Mouse (Mus musculus) hindbrain, embryonic 10.5 days (tissue): ENCODE results near the gene Slc8a1. TPM values are rescaled to one million over a fixed set of nuclear protein-coding genes. Genes with fewer than 3 reads are reported as not detected.
A peak's percentile ranks its signal among the peaks of the same experiment; 100 is the strongest.

Source experiments
- DNase-seq: peaks from one replicate; pipeline ENCODE4 v3.0.0-alpha.2; 2017; ENCODE audit warnings: low spot score
- H3K27ac ChIP-seq: fragments of 300-500 bp; sonication (generic); 2 replicates; pipeline ENCODE4 v1.5.1; 2016; ENCODE audit warnings: mild to moderate bottlenecking, moderate library complexity
- H3K27me3 ChIP-seq: fragments of 300-500 bp; sonication (generic); 2 replicates; pipeline ENCODE4 v1.6.1; 2016; ENCODE audit warnings: mild to moderate bottlenecking; ENCODE audit not compliant: poor library complexity, insufficient read depth, severe bottlenecking
- H3K36me3 ChIP-seq: fragments of 300-500 bp; sonication (generic); 2 replicates; pipeline ENCODE4 v1.6.1; 2016; ENCODE audit warnings: mild to moderate bottlenecking, moderate library complexity
- H3K4me1 ChIP-seq: fragments of 300-500 bp; sonication (generic); replicated peaks from 2 replicates; pipeline ENCODE4 v1.6.1; 2016; ENCODE audit warnings: mild to moderate bottlenecking
- H3K4me3 ChIP-seq: fragments of 300-500 bp; sonication (generic); 2 replicates; pipeline ENCODE4 v1.5.1; 2016; ENCODE audit warnings: mild to moderate bottlenecking, moderate library complexity
- H3K9me3 ChIP-seq: fragments of 300-500 bp; sonication (generic); 2 replicates; pipeline ENCODE4 v1.6.1; 2016; ENCODE audit warnings: mild to moderate bottlenecking, moderate library complexity
- WGBS: fragments of 180-500 bp; shearing (Covaris S2); methylation state at CpG from one replicate; pipeline ENCODE4 v1.1.7; 2016; 5-methylcytosine and 5-hydroxymethylcytosine counted together
- polyA plus RNA-seq: library from polyadenylated mRNA; unstranded; fragments of >200 nt; fragmentation: Nextera tagmentation; extraction: Ambion mirVana; gene quantifications from 2 replicates; pipeline ENCODE4 v1.2.1, GENCODE M21; 2016

The Slc8a1 gene
- polyA plus RNA-seq, 1 experiment from 2014 or later = 2.6 TPM

- no peaks in the 10 kb centered on the region for H3K9me3 ChIP-seq
- H3K36me3 ChIP-seq = no peaks in the 10 kb centered on the region
- DNase-seq = no peak
- H3K27me3 ChIP-seq = no peaks in the 10 kb centered on the region
- WGBS = 60% methylated on average over 5 of the region's 5 CpGs
- H3K4me1 ChIP-seq = no peaks in the 10 kb centered on the region
- H3K4me3 ChIP-seq = no peak overlapping the region
- no peak overlapping the region for H3K27ac ChIP-seq
These were observed 360.3 kb downstream of the Slc8a1 start for GRCm38 (mm10) chr17:81377757-81378299.

DNA sequence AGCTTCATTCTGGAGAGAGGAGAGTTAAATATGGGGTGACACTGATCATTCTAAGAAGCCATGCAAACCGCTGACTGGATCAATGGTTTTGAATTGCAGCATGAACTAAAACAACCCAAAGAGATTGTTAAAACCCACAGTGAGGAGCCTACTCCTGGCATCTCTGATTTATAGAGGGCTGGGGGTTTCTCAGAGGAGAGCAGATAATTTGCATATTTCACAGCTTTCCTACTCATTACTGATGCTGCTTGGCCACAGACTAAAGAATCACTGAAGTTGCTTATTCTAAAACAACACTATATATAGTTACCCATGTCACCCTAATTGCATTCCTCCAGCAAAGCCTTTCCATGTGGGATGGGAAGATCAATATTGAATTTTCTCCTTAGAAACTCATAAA lies 361.0 kb downstream of the Slc8a1 start:
- H3K4me3 ChIP-seq = no peak overlapping the region
- H3K27me3 ChIP-seq = no peaks in the 10 kb centered on the region
- H3K9me3 ChIP-seq = no peaks in the 10 kb centered on the region
- H3K4me1 ChIP-seq = no peaks in the 10 kb centered on the region
- H3K36me3 ChIP-seq = no peaks in the 10 kb centered on the region
- no peak for DNase-seq
- 41% methylated on average over 1 of the region's 1 CpGs for WGBS
- H3K27ac ChIP-seq = no peak overlapping the region

DNA sequence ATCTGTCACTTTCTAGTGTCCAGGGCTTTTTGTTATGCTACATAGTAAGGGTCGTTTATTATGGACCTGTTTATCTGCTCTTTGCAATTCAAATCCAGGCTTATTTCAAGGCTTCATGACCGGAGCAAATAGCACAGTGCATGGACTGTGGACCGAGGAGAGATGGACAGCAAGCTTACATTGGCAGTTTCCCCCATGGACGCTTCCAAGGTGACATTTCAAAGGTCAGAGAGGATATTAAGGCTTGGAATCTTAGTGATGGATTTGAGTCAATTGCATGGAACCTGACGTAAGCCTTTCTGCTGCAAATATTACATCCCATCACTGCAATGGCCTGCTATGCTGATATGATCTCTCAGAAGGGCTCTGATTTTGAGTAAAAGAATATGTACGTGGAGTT lies 362.3 kb downstream of the Slc8a1 start:
- no peaks in the 10 kb centered on the region for H3K36me3 ChIP-seq
- WGBS = 84% methylated on average over 6 of the region's 6 CpGs
- no peaks in the 10 kb centered on the region for H3K9me3 ChIP-seq

DNA sequence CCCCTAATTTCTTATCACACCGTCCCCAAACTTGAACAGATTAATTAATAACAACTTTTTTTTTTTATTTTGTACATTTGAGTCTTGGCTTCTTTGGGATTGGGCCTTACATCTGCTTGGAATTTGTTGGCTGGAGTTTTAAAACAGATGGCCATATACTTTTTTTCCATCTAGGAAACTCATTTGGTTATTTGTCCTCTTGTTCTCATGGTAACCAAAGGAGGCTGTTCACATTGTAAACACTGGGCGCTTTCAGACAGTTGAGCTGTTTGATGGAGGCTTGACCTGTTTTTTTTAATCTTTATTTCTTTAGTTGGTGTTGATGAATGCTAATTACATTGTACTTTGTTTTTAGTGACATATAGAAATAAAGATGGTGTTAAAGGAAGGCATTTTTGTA lies 369.1 kb downstream of the Slc8a1 start:
- H3K4me3 ChIP-seq = no peak overlapping the region
- H3K27ac ChIP-seq = no peak overlapping the region
- H3K36me3 ChIP-seq = no peaks in the 10 kb centered on the region
- H3K9me3 ChIP-seq = no peaks in the 10 kb centered on the region
- H3K4me1 ChIP-seq = no peaks in the 10 kb centered on the region
- DNase-seq = no peak
- 84% methylated on average over 2 of the region's 2 CpGs for WGBS
- H3K27me3 ChIP-seq = no peaks in the 10 kb centered on the region

More for the DNA sequence above, 362.3 kb downstream of the Slc8a1 start:
- H3K4me1 ChIP-seq = no peaks in the 10 kb centered on the region
- H3K4me3 ChIP-seq = no peak overlapping the region
- H3K27me3 ChIP-seq = no peaks in the 10 kb centered on the region
- H3K27ac ChIP-seq = no peak overlapping the region
- no peak for DNase-seq

- no peaks in the 10 kb centered on the region for H3K27me3 ChIP-seq
- no peaks in the 10 kb centered on the region for H3K9me3 ChIP-seq
- WGBS = 86% methylated on average over 2 of the region's 2 CpGs
- H3K27ac ChIP-seq = no peak overlapping the region
- no peaks in the 10 kb centered on the region for H3K4me1 ChIP-seq
- H3K4me3 ChIP-seq = no peak overlapping the region
- DNase-seq = no peak
- H3K36me3 ChIP-seq = no peaks in the 10 kb centered on the region
These were observed 369.7 kb downstream of the Slc8a1 start for GRCm38 (mm10) chr17:81368503-81368902.

- H3K4me3 ChIP-seq = no peak overlapping the region
- H3K4me1 ChIP-seq = no peaks in the 10 kb centered on the region
- DNase-seq = no peak
- no peaks in the 10 kb centered on the region for H3K27me3 ChIP-seq
- H3K9me3 ChIP-seq = no peaks in the 10 kb centered on the region
- WGBS = 96% methylated on average over 2 of the region's 2 CpGs
- no peaks in the 10 kb centered on the region for H3K36me3 ChIP-seq
- no peak overlapping the region for H3K27ac ChIP-seq
These were observed 374.8 kb downstream of the Slc8a1 start for GRCm38 (mm10) chr17:81363368-81363767.

- DNase-seq = no peak
- no peak overlapping the region for H3K27ac ChIP-seq
- WGBS = 83% methylated on average over 2 of the region's 2 CpGs
These were observed 377.6 kb downstream of the Slc8a1 start for GRCm38 (mm10) chr17:81360571-81360970.

DNA sequence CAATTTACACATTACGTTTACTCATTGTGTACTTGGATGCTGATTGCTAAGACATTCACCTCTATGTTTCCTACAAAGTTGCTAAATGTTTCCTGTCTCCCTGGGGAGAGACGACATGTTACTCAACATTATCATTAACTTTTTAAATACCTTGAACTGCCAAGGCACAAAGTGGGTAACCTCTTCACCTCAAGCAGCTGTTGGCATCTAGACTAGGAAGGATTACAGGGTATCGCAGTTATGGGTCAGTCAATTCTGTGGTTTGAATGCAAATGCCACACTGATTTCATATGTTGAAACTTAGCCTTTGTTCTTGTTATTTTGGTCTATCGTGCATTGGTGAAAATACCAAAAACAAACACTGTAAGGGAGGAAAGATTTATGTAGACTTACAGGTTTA lies 378.1 kb downstream of the Slc8a1 start:
- 87% methylated on average over 4 of the region's 4 CpGs for WGBS
- H3K4me3 ChIP-seq = no peak overlapping the region
- no peak overlapping the region for H3K27ac ChIP-seq
- H3K36me3 ChIP-seq = no peaks in the 10 kb centered on the region
- no peak for DNase-seq
- peaks cover 5% of the 10 kb centered on the region; the same call in 1 of the 2 replicates for H3K9me3 ChIP-seq
- H3K27me3 ChIP-seq = no peaks in the 10 kb centered on the region
- H3K4me1 ChIP-seq = no peaks in the 10 kb centered on the region

More at GRCm38 (mm10) chr17:81360571-81360970, 377.6 kb downstream of the Slc8a1 start:
- Histone ChIP-seq H3K9me3 (0 out of 2 replicates have a peak, but pooled peaks cover 2% of the 10 kb centered on the region), H3K4me3 (no peak overlapping the region), H3K27me3 (no peaks in the 10 kb centered on the region), H3K36me3 (no peaks in the 10 kb centered on the region), H3K4me1 (no peaks in the 10 kb centered on the region)

DNA sequence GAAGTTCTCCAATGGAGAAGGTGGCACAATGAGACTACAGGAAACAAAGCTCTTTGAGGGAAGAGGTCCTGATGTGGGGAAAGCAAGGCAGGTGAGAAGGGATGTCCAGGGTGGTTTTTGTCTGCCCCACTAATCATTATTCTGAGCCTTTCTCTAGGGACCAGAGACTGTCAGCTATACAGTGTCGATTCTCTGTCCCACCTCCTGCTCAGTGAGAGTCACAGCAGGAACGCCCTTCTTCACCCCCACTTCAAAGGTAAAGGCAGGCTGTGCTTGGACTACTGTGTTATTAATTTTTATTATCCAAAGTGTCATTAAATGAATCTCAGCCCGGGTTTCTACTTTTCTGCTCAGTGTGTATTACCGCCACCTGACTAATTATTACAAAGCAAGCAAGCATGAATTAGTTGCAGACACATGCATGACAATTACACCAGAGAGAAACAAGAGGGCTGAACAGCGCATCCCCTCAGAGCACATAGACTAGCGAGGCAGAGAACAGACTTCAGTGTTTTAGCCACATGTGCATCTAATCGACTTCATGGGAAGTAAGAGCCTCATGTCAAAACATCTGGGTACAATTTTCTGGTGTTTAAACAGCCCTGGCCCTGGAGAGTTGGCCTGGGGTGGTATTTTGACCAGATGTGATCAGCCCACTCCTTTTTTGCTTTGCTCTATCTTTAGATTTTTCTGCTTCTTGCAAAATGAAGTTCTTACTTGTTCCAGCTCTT lies 402.0 kb downstream of the Slc8a1 start:
- no peaks in the 10 kb centered on the region for H3K4me1 ChIP-seq
- peak; percentile 16 for DNase-seq
- no peak overlapping the region for H3K4me3 ChIP-seq
- no peaks in the 10 kb centered on the region for H3K9me3 ChIP-seq
- H3K27ac ChIP-seq = no peak overlapping the region
- WGBS = 64% methylated on average over 7 of the region's 7 CpGs
- no peaks in the 10 kb centered on the region for H3K27me3 ChIP-seq
- no peaks in the 10 kb centered on the region for H3K36me3 ChIP-seq

GRCm38 (mm10) chr17:81335526-81335925 lies 402.7 kb downstream of the Slc8a1 start:
- no peak overlapping the region for H3K27ac ChIP-seq
- H3K9me3 ChIP-seq = no peaks in the 10 kb centered on the region
- DNase-seq = no peak
- WGBS = 91% methylated on average over 1 of the region's 1 CpGs
- H3K27me3 ChIP-seq = no peaks in the 10 kb centered on the region
- H3K4me3 ChIP-seq = no peak overlapping the region
- H3K4me1 ChIP-seq = no peaks in the 10 kb centered on the region
- no peaks in the 10 kb centered on the region for H3K36me3 ChIP-seq
